Mouse (Mus musculus) forebrain, embryonic 14.5 days (tissue): ENCODE data around the gene Mpped2. TPM values are rescaled to one million over a fixed set of nuclear protein-coding genes. Genes with fewer than 3 reads are reported as not detected.

Experiments
- ATAC-seq: fragments of 200-750 bp; cut with Nextera tagmentation; 2 replicates; pipeline ENCODE4 v1.8.0; 2017; ENCODE audit warnings: mild to moderate bottlenecking, moderate library complexity
- DNase-seq: peaks from one replicate; pipeline ENCODE4 v3.0.0-alpha.2; 2015; ENCODE audit warnings: low spot score
- H3K27ac ChIP-seq: fragments of 300-500 bp; sonication (generic); 2 replicates; pipeline ENCODE4 v1.5.1; 2014; ENCODE audit warnings: low read depth, mild to moderate bottlenecking, control low read depth, low read length, moderate library complexity
- H3K27me3 ChIP-seq: fragments of 300-500 bp; sonication (generic); replicated peaks from 2 replicates; pipeline ENCODE4 v1.6.1; 2014; ENCODE audit warnings: low read length, control low read depth, mixed read lengths; ENCODE audit not compliant: control insufficient read depth, insufficient read depth
- H3K36me3 ChIP-seq: fragments of 300-500 bp; sonication (generic); 2 replicates; pipeline ENCODE4 v1.6.1; 2014; ENCODE audit warnings: low read length, control low read depth; ENCODE audit not compliant: control insufficient read depth, insufficient read depth
- H3K4me1 ChIP-seq: fragments of 300-500 bp; sonication (generic); 2 replicates; pipeline ENCODE4 v1.6.1; 2014; ENCODE audit warnings: antibody characterized with exemption, low read length, control low read depth; ENCODE audit not compliant: control insufficient read depth, insufficient read depth
- H3K4me2 ChIP-seq: fragments of 300-500 bp; sonication (generic); 2 replicates; pipeline ENCODE4 v1.6.1; 2014; ENCODE audit warnings: mild to moderate bottlenecking, control low read depth, low read length
- H3K4me3 ChIP-seq: fragments of 300-500 bp; sonication (generic); 2 replicates; pipeline ENCODE4 v1.5.1; 2014; ENCODE audit warnings: low read depth, low read length, control low read depth
- H3K9ac ChIP-seq: fragments of 300-500 bp; sonication (generic); 2 replicates; pipeline ENCODE4 v1.6.1; 2014; ENCODE audit warnings: mild to moderate bottlenecking, low read length, control low read depth, moderate library complexity
- H3K9me3 ChIP-seq: fragments of 300-500 bp; sonication (generic); replicated peaks from 2 replicates; pipeline ENCODE4 v1.6.1; 2016; ENCODE audit warnings: low read length, control low read depth, mixed read lengths; ENCODE audit not compliant: control insufficient read depth
- WGBS: fragments of 180-500 bp; shearing (Covaris S2); extraction: QIAGEN DNeasy Blood & Tissue Kit; methylation state at CpG from one replicate; pipeline ENCODE4 v1.1.7; 2014; 5-methylcytosine and 5-hydroxymethylcytosine counted together
- polyA plus RNA-seq: library from polyadenylated mRNA; unstranded; fragments of >200 nt; fragmentation: Nextera tagmentation; extraction: Ambion mirVana; gene quantifications from 2 replicates; pipeline ENCODE4 v1.2.1, GENCODE M21; 2014

The Mpped2 gene
- polyA plus RNA-seq, 1 experiment from 2014 or later: 164 TPM

- 95% methylated on average over 2 of the region's 2 CpGs for WGBS
- ATAC-seq (no peak), DNase-seq (no peak)
These were observed 177.8 kb downstream of the Mpped2 start for GRCm38 (mm10) chr2:106870886-106871285.

GRCm38 (mm10) chr2:106873166-106873565, 180.1 kb downstream of the Mpped2 start:
- 86% methylated on average over 9 of the region's 9 CpGs for WGBS
- H3K4me3 ChIP-seq: no peak overlapping the region
- no peak for ATAC-seq
- H3K4me1 ChIP-seq: no peaks in the 10 kb centered on the region
- H3K36me3 ChIP-seq: peaks cover 32% of the 10 kb centered on the region
- no peaks in the 10 kb centered on the region for H3K27me3 ChIP-seq
- no peaks in the 10 kb centered on the region for H3K9me3 ChIP-seq
- no peak for DNase-seq
- H3K9ac ChIP-seq: no peak overlapping the region
- no peak overlapping the region for H3K4me2 ChIP-seq
- no peak overlapping the region for H3K27ac ChIP-seq

More at GRCm38 (mm10) chr2:106870886-106871285, 177.8 kb downstream of the Mpped2 start:
- Histone ChIP-seq H3K9me3 (no peaks in the 10 kb centered on the region), H3K9ac (no peak overlapping the region), H3K4me3 (no peak overlapping the region), H3K27me3 (no peaks in the 10 kb centered on the region), H3K36me3 (peaks cover 42% of the 10 kb centered on the region), H3K4me1 (no peaks in the 10 kb centered on the region), H3K4me2 (no peak overlapping the region), H3K27ac (no peak overlapping the region)

DNA sequence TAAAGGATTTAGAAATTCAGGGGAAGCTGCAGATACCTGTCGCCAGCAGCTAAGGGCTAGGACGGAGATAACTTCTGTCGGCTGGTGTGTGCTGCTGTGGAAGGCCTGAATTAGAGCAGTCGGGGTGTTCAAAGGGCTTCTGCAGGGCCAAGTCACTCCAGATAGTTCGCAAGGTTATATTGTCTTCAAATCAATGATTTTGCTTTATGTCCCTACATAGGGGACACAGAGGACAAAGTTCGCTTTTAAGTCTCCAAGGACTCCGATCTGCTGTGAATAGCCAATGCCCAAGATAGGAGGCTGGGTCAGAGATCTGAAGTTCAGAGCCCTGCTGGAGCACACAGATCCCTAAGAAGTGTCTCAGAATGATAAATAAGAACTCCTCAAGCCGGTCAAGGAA, 190.3 kb downstream of the Mpped2 start:
- DNase-seq: no peak
- no peak overlapping the region for H3K4me3 ChIP-seq

GRCm38 (mm10) chr2:106888174-106888573, 195.1 kb downstream of the Mpped2 start:
- Histone ChIP-seq H3K36me3 (no peaks in the 10 kb centered on the region), H3K9me3 (no peaks in the 10 kb centered on the region), H3K27me3 (no peaks in the 10 kb centered on the region), H3K4me1 (peaks cover 3% of the 10 kb centered on the region; the same call in 1 of the 2 replicates), H3K4me2 (no peak overlapping the region), H3K27ac (no peak overlapping the region), H3K9ac (no peak overlapping the region), H3K4me3 (no peak overlapping the region)
- DNase-seq (no peak), ATAC-seq (no peak)
- WGBS: 93% methylated on average over 5 of the region's 5 CpGs

More for the DNA sequence above, 190.3 kb downstream of the Mpped2 start:
- H3K9me3 ChIP-seq: no peaks in the 10 kb centered on the region
- H3K36me3 ChIP-seq: no peaks in the 10 kb centered on the region; the same call in 1 of the 2 replicates
- WGBS: 84% methylated on average over 8 of the region's 8 CpGs
- no peaks in the 10 kb centered on the region for H3K27me3 ChIP-seq
- H3K27ac ChIP-seq: no peak overlapping the region
- no peak overlapping the region for H3K9ac ChIP-seq
- no peak overlapping the region for H3K4me2 ChIP-seq
- no peaks in the 10 kb centered on the region for H3K4me1 ChIP-seq
- no peak for ATAC-seq

DNA sequence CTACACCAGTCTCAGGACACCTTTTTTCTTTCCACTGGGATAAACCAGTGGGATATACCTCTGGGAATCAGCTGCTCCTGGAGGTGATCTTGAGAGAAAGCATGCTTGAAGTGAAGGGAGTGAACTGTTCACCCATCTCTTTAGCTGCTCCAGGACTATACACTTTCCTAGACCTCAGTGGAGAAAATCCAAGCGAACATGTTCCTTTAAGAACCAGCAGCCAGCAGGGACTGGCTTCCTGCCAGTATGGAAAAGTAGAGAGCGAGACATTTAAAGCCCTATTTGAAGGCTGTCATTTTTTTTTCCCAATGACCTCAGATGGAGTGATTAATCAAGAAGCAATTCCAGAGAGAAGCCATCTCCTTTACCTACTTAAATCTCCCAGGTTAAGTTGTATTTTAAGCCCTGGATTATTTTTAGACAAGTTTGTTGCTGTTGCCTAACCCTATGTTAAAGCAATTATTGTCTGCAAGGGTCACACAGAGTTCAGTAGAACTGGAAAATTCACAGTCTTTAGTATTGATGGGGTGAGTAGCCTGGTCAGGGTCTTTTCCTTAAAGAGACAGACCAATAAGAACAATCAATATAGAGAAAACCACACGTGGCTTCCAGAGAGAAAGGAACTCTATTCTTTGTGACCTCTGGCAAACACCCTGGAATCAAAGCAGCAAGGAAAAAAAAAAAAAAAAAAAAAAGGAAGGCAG, 196.4 kb downstream of the Mpped2 start:
- DNase-seq (peak; percentile 84), ATAC-seq (peak; percentile 54)
- Histone ChIP-seq H3K4me1 (peaks cover 3% of the 10 kb centered on the region; the same call in 1 of the 2 replicates), H3K4me2 (no peak overlapping the region), H3K4me3 (no peak overlapping the region), H3K9ac (no peak overlapping the region), H3K9me3 (no peaks in the 10 kb centered on the region), H3K27ac (no peak overlapping the region), H3K27me3 (no peaks in the 10 kb centered on the region), H3K36me3 (no peaks in the 10 kb centered on the region)
- 11% methylated on average over 3 of the region's 3 CpGs for WGBS

- H3K27ac ChIP-seq: no peak overlapping the region
- ATAC-seq (no peak), DNase-seq (no peak)
- no peaks in the 10 kb centered on the region for H3K36me3 ChIP-seq
- H3K4me1 ChIP-seq: peaks cover 9% of the 10 kb centered on the region; the same call in 1 of the 2 replicates
- no peaks in the 10 kb centered on the region for H3K9me3 ChIP-seq
- H3K4me2 ChIP-seq: no peak overlapping the region
- no peak overlapping the region for H3K4me3 ChIP-seq
- no peak overlapping the region for H3K9ac ChIP-seq
- no peaks in the 10 kb centered on the region for H3K27me3 ChIP-seq
- WGBS: 42% methylated on average over 3 of the region's 3 CpGs
These were observed 200.3 kb downstream of the Mpped2 start for GRCm38 (mm10) chr2:106893376-106893775.

DNA sequence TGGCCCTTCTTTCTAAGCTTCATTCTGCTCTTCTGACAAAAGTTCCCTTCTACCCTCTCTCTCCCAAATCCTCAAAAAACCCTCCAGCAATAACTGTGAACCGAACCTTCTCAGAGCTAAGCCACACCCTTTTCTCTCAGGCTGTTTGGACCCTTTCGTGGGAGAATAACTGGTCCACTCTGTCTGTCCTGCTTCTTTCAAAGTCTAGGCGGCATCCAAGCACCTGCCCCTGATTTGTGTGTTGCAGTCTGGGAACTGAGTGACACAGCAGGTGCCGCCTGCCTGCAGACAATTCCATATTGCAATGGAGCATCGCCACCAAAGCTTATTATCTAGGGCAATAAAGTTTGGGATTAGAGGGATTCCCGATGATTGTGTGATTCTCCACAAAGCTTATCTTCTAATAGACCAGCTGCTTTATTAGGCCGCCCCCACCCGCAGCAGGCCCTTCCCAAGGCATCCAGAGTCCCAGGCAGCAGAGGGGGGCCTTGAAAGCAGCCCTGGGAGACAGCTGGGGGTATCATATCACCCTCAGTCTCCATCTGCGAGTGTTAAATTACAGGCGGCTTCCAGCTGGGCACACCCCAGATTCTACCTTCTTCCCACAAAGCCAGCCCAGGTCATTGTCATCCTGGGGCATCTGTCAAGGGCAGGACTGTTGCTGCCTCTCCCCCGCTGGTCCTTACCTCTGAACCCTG, 202.4 kb downstream of the Mpped2 start:
- H3K27me3 ChIP-seq: no peaks in the 10 kb centered on the region
- WGBS: 17% methylated on average over 11 of the region's 11 CpGs
- no peak overlapping the region for H3K27ac ChIP-seq
- DNase-seq: peak; percentile 26
- no peak overlapping the region for H3K9ac ChIP-seq
- no peak overlapping the region for H3K4me2 ChIP-seq
- no peak overlapping the region for H3K4me3 ChIP-seq
- peaks cover 6% of the 10 kb centered on the region; the same call in 1 of the 2 replicates for H3K4me1 ChIP-seq
- H3K9me3 ChIP-seq: no peaks in the 10 kb centered on the region
- peak; percentile 70 for ATAC-seq
- H3K36me3 ChIP-seq: no peaks in the 10 kb centered on the region

DNA sequence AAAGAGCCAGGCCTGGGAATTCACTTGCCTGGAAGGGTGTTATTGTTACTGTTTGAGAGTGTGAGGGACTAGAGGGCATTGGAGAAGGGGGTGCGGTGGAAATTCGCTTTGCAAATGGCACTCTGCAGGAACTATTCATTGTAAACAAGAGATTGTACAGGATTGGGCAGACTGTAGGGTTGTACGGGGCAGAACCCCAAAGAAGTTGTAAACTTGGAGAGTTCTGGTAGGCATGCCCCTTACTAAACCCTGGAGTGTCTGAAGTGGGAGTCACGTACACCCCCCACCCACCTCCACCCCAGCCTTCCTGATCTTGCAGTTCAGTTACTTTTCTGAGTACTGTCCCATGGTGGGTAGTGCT, 202.9 kb downstream of the Mpped2 start:
- DNase-seq (no peak), ATAC-seq (peak; percentile 20; the same call in 1 of the 2 replicates)
- WGBS: 37% methylated on average over 4 of the region's 4 CpGs
- no peaks in the 10 kb centered on the region for H3K9me3 ChIP-seq
- no peak overlapping the region for H3K4me2 ChIP-seq
- no peaks in the 10 kb centered on the region for H3K36me3 ChIP-seq
- H3K9ac ChIP-seq: no peak overlapping the region
- H3K4me1 ChIP-seq: peaks cover 6% of the 10 kb centered on the region; the same call in 1 of the 2 replicates
- H3K27me3 ChIP-seq: no peaks in the 10 kb centered on the region
- no peak overlapping the region for H3K27ac ChIP-seq
- H3K4me3 ChIP-seq: no peak overlapping the region

DNA sequence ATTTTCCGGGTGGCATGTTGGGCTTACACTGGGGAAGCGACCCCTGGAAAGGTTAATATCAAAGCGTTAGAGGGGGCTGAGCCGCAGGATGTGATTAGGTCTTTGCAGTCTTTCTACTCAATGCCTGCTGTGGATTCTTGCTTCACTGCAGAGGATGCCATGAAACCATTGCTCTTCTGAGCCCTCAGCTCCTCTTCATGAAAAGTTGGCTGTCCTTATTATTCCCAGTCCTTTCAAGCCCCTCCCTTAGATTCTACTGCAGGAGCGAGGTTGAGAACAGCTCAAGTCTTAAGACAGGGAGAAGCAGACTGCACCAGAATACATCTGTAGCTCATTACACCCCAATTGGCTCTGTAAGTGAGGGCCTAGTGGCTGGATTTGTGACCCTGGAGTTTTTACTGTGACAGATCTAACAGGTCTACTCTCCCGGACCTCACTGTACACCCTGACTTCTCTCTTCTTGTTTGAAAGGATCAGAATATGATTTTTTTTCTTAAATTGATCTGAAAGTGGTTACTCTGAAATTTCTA, 218.9 kb downstream of the Mpped2 start:
- Histone ChIP-seq H3K9me3 (no peaks in the 10 kb centered on the region), H3K27ac (no peak overlapping the region), H3K4me1 (0 out of 2 replicates have a peak, but pooled peaks cover 3% of the 10 kb centered on the region), H3K9ac (no peak overlapping the region), H3K4me3 (no peak overlapping the region), H3K36me3 (no peaks in the 10 kb centered on the region), H3K4me2 (no peak overlapping the region), H3K27me3 (no peaks in the 10 kb centered on the region)
- DNase-seq: no peak
- WGBS: 86% methylated on average over 6 of the region's 6 CpGs
- no peak for ATAC-seq
